Mouse (Mus musculus): ENCODE measurements around the gene Col25a1.

DNA sequence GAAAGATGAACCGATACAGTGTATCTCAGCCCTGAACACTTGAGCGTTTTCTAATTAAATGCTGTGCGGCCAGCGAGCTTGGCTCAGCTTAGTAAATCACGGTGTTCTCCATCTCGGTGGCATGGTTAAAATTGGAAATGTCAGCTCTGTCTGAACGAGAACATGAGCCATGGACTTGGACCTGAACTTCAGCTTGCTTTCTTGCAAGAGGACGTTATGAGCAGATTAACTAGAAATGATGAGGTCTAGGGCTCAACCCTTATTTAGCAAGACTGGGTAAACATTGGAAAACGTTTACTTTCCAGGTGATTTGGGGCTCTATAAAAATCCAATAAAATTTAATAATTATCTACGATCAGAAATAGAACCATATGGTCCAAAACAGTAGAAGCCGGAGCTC, 83.3 kb downstream of the Col25a1 start:
- TF ChIP-seq CTCF (IDR thresholded peaks at IDR 0.05; ENCODE audit: insufficient read depth, low read depth, low read length): no peak
- TF ChIP-seq POLR2A (IDR thresholded peaks at IDR 0.05; ENCODE audit: insufficient read depth, low read depth, low read length): no peak

Data from olfactory bulb, adult 2 months (tissue).